Mouse (Mus musculus) hindbrain, embryonic 13.5 days (tissue): ENCODE data around the gene Pgp. TPM values are rescaled to one million over a fixed set of nuclear protein-coding genes. Genes with fewer than 3 reads are reported as not detected.
A peak's percentile ranks its signal among the peaks of the same experiment; 100 is the strongest.

Source experiments
- ATAC-seq: fragments of 200-750 bp; cut with Nextera tagmentation; 2 replicates; pipeline ENCODE4 v1.8.0; 2017; ENCODE audit warnings: moderate TSS enrichment; ENCODE audit not compliant: low FRiP score
- H3K27ac ChIP-seq: fragments of 300-500 bp; sonication (generic); 2 replicates; pipeline ENCODE4 v1.5.1; 2015; ENCODE audit warnings: inconsistent platforms, mild to moderate bottlenecking, moderate library complexity
- H3K27me3 ChIP-seq: fragments of 300-500 bp; sonication (generic); 2 replicates; pipeline ENCODE4 v1.6.1; 2015; ENCODE audit warnings: mild to moderate bottlenecking, inconsistent platforms
- H3K36me3 ChIP-seq: fragments of 300-500 bp; sonication (generic); 2 replicates; pipeline ENCODE4 v1.6.1; 2015; ENCODE audit warnings: mild to moderate bottlenecking, inconsistent platforms
- H3K4me1 ChIP-seq: fragments of 300-500 bp; sonication (generic); replicated peaks from 2 replicates; pipeline ENCODE4 v1.6.1; 2015; ENCODE audit warnings: inconsistent platforms
- H3K4me2 ChIP-seq: fragments of 300-500 bp; sonication (generic); 2 replicates; pipeline ENCODE4 v1.6.1; 2015; ENCODE audit warnings: inconsistent platforms, mild to moderate bottlenecking, moderate library complexity
- H3K4me3 ChIP-seq: fragments of 300-500 bp; sonication (generic); 2 replicates; pipeline ENCODE4 v1.5.1; 2015; ENCODE audit warnings: mild to moderate bottlenecking, inconsistent platforms
- H3K9ac ChIP-seq: fragments of 300-500 bp; sonication (generic); 2 replicates; pipeline ENCODE4 v1.6.1; 2015; ENCODE audit warnings: mild to moderate bottlenecking, inconsistent platforms
- H3K9me3 ChIP-seq: fragments of 300-500 bp; sonication (generic); 2 replicates; pipeline ENCODE4 v1.6.1; 2016; ENCODE audit warnings: inconsistent platforms
- WGBS: fragments of 180-500 bp; shearing (Covaris S2); methylation state at CpG from one replicate; pipeline ENCODE4 v1.1.7; 2015; 5-methylcytosine and 5-hydroxymethylcytosine counted together
- polyA plus RNA-seq: library from polyadenylated mRNA; unstranded; fragments of >200 nt; fragmentation: Nextera tagmentation; extraction: Ambion mirVana; gene quantifications from 2 replicates; pipeline ENCODE4 v1.2.1, GENCODE M21; 2015

Pgp gene
- polyA plus RNA-seq, 1 experiment from 2014 or later: 56.9 TPM

DNA sequence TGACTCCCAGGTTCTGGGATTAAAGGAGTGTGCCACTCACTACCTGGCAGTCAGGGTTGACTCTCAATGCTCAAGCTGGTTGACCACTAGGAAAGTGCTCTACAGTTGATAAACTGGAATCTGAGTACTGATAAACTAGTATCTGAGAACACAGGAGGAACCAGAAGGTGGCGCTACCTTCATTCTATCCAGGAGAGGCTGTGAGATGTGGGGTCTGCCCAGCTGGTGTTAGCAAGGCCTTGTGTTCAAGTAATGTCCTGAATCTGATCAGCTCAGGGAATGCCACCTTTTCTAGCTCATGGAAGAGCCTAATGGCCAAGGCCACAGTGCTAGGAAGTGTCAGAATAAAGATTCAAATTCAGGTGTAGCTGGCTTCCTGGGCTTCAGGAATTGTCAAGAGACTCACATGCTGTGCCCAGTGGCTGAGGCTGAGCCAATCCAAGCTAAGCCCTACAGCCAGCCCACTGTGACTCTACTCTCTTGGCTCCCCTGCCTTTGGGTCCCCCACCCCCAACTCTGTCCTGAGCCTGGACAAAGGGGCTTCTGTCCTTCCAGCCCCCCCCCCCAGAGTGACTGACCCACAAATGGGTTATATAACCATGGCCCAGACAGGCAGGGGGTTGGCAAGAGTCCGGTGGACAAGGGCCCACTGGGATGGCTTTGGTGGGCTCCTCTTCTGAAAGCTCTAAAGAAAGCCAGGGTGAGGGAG, 24.6 kb downstream of the Pgp start:
- 0 out of 2 replicates have a peak overlapping the region, but pooled peaks have one; percentile 29 for H3K9ac ChIP-seq
- no peak overlapping the region for H3K4me2 ChIP-seq
- H3K9me3 ChIP-seq: no peaks in the 10 kb centered on the region
- H3K36me3 ChIP-seq: peaks cover 45% of the 10 kb centered on the region
- no peaks in the 10 kb centered on the region for H3K27me3 ChIP-seq
- no peak overlapping the region for H3K4me3 ChIP-seq
- WGBS: 29% methylated on average over 2 of the region's 2 CpGs
- no peak for ATAC-seq
- H3K4me1 ChIP-seq: peaks cover 34% of the 10 kb centered on the region
- peak overlapping the region; percentile 18; the same call in 1 of the 2 replicates for H3K27ac ChIP-seq

DNA sequence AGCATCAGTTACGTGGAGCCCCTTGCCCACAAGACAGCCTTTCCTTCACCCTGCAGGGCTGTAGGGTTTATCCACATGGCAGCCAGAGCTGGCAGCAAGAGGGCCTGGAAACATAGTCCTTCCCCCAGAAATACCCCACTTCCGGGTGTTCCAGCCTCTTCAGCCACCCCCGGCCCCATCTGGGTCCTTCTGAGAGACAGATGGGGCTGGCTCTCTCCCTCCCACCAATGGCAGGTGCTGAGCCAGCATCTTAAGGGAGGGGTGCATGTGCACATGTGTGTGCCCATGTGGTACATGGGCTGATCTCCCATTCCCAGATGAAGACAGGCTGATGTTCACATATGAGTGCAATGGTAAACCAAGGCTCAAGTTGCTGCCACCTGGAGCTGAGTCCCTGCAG, 25.3 kb downstream of the Pgp start:
- Histone ChIP-seq H3K4me1 (peaks cover 27% of the 10 kb centered on the region), H3K9ac (peak overlapping the region; percentile 35; the same call in 1 of the 2 replicates), H3K4me2 (no peak overlapping the region), H3K27ac (peak overlapping the region; percentile 23; the same call in 1 of the 2 replicates), H3K36me3 (peaks cover 52% of the 10 kb centered on the region), H3K27me3 (no peaks in the 10 kb centered on the region), H3K4me3 (no peak overlapping the region), H3K9me3 (no peaks in the 10 kb centered on the region)
- no peak for ATAC-seq
- 84% methylated on average over 3 of the region's 3 CpGs for WGBS

DNA sequence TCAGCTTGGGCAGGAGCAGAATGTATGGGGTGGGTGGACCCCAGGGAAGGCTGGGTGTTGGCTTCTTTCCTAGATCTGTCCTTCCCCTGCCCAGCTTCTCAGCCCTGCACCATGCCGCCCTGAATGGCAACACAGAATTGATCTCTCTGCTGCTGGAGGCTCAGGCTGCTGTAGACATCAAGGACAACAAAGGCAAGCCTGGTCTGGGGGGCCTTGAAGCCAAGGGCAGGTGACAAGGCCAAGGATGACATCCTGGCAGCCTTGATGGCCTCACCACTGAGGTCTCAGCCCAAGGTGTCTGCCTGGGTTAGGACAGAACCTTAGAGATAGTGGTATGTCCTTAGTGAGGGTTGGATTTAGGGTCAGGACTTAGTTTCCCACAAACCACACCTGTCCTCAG, 25.8 kb downstream of the Pgp start:
- Histone ChIP-seq H3K9me3 (no peaks in the 10 kb centered on the region), H3K4me3 (no peak overlapping the region), H3K9ac (peak overlapping the region; percentile 39; the same call in 1 of the 2 replicates), H3K27ac (peak overlapping the region; percentile 23; the same call in 1 of the 2 replicates), H3K27me3 (no peaks in the 10 kb centered on the region), H3K36me3 (peaks cover 58% of the 10 kb centered on the region), H3K4me1 (peaks cover 22% of the 10 kb centered on the region), H3K4me2 (no peak overlapping the region)
- ATAC-seq: no peak
- WGBS: 75% methylated on average over 1 of the region's 1 CpGs

DNA sequence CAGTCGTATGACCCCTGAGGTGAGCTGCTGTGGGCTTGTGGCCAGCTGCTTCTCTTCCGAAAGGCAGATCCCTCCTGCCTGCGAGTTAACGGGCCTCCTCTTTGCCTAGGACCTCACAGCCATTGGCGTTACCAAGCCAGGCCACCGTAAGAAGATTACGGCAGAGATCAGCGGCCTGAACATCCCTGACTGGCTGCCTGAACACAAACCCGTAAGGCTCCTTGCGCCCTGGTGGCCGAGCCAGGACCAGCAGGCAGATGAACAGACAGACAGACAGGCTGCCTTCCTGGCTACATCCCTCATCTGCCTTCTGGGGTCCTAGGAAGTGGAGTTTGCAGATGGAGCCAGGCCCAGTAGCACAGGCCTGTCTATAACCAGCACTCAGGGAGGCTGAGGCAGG, 32.0 kb downstream of the Pgp start:
- Histone ChIP-seq H3K9me3 (no peaks in the 10 kb centered on the region), H3K27ac (no peak overlapping the region), H3K4me1 (peaks cover 18% of the 10 kb centered on the region), H3K4me2 (no peak overlapping the region), H3K27me3 (no peaks in the 10 kb centered on the region), H3K9ac (no peak overlapping the region), H3K36me3 (peaks cover 99% of the 10 kb centered on the region), H3K4me3 (no peak overlapping the region)
- ATAC-seq: no peak
- 58% methylated on average over 11 of the region's 11 CpGs for WGBS

DNA sequence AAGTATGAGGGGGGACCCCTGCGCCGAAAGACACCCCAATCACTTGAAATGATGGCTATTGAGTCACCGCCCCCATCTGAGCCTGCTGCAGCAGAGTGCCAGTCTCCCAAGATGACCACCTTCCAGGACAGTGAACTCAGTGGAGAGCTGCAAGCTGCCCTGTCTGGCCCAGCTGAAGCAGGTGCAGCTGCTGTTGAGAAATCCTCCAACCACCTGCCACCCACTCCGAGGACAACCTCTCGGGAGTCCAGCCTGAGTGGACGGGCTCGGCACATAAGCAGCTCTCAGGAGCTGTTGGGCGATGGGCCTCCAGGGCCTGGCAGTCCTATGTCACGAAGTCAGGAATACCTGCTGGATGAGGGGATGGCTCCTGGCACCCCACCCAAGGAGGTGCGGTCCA, 33.9 kb downstream of the Pgp start:
- ATAC-seq: no peak
- WGBS: 96% methylated on average over 10 of the region's 10 CpGs
- Histone ChIP-seq H3K4me3 (no peak overlapping the region), H3K36me3 (peaks cover 99% of the 10 kb centered on the region), H3K27me3 (no peaks in the 10 kb centered on the region), H3K9ac (no peak overlapping the region), H3K4me1 (peaks cover 19% of the 10 kb centered on the region), H3K4me2 (no peak overlapping the region), H3K27ac (no peak overlapping the region), H3K9me3 (no peaks in the 10 kb centered on the region)

DNA sequence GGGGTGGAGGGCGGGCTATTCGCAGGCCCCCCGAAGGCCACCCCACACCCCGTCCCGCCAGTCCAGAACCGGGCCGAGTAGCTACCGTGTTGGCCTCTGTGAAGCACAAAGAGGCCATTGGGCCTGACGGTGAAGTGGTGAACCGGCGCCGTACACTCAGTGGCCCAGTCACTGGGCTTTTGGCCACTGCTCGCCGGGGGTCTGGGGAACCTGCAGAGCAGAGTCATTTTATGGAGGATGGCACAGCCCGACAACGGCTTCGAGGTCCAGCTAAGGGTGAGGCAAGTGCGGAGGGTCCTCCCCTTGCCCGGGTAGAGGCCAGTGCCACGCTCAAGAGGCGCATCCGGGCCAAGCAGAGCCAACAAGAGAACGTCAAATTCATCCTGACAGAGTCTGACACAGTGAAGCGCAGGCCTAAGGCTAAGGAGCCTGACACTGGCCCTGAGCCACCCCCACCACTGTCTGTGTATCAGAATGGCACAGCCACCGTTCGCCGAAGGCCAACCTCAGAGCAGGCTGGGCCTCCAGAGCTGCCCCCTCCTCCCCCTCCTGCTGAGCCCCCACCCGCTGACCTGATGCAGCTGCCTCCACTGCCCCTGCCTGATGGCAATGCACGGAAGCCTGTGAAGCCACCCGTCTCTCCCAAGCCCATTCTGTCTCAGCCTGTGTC, 35.2 kb downstream of the Pgp start:
- H3K36me3 ChIP-seq: peaks cover 99% of the 10 kb centered on the region
- H3K9me3 ChIP-seq: no peaks in the 10 kb centered on the region
- no peaks in the 10 kb centered on the region for H3K27me3 ChIP-seq
- no peak overlapping the region for H3K4me3 ChIP-seq
- H3K4me2 ChIP-seq: no peak overlapping the region
- peak overlapping the region; percentile 36; the same call in 1 of the 2 replicates for H3K9ac ChIP-seq
- WGBS: 88% methylated on average over 30 of the region's 30 CpGs
- H3K27ac ChIP-seq: no peak overlapping the region; the same call in 1 of the 2 replicates
- no peak for ATAC-seq
- peaks cover 19% of the 10 kb centered on the region for H3K4me1 ChIP-seq

DNA sequence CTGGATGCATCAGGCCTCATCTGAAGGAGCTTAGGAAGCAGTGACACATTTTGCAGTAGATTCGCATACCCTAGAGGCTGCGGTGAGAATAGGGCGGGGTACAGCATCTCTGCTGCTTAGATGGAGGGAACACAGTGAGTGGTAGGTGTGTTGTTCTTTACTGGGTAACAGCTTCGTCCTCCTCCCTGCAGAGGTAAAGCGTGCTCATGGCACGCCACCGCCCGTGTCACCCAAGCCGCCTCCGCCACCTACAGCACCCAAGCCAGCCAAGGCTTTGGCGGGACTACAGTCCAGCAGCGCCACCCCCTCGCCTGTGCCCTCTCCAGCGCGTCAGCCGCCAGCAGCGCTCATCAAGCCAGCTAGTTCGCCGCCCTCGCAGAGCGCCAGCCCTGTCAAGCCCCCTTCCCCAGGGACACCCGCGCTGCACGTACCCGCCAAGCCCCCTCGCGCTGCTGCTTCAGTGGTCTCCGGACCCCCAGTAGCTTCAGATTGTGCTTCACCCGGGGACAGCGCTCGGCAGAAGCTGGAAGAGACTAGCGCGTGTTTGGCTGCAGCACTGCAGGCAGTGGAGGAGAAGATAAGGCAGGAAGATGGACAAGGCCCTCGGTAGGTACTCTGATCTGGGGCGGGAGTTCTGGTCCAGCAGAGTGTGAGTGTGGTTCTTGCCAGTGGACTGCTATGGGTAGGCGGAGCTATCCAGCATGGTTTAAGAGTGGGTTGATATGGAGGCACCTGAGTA, 36.3 kb downstream of the Pgp start:
- Histone ChIP-seq H3K9ac (peak overlapping the region; percentile 36), H3K27ac (peak overlapping the region; percentile 69), H3K4me2 (0 out of 2 replicates have a peak overlapping the region, but pooled peaks have one; percentile 8), H3K4me3 (0 out of 2 replicates have a peak overlapping the region, but pooled peaks have one; percentile 2), H3K27me3 (no peaks in the 10 kb centered on the region), H3K4me1 (peaks cover 19% of the 10 kb centered on the region), H3K9me3 (no peaks in the 10 kb centered on the region), H3K36me3 (peaks cover 99% of the 10 kb centered on the region)
- 0 out of 2 replicates have a peak, but pooled peaks have one; percentile 5 for ATAC-seq
- WGBS: 29% methylated on average over 36 of the region's 36 CpGs

DNA sequence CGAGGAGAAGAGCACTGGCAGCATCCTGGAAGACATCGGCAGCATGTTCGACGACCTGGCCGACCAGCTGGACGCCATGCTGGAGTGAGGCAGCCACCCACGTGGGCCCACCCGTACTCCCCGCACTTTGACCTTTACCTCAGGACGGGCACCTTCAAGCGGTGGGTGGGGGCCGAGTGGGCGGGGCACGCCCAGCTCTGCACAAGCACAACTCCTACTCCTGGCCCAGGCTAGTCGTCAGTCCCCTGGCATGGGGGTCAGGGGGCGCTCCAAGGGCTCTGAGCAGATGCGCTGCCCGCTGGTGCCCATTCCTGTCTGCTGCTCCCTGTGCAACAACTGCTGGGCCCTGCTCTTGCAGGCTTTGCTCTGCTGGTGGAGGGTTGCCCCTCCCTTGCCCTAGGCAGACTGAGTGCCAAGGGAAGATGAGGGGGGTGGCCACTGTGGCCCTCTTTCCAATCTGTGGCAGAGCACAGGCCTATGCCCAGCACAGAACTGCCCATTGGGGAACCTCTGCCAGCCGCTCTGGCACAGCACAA, 37.0 kb downstream of the Pgp start:
- H3K9ac ChIP-seq: peak overlapping the region; percentile 19
- no peak overlapping the region for H3K4me3 ChIP-seq
- peaks cover 19% of the 10 kb centered on the region for H3K4me1 ChIP-seq

DNA sequence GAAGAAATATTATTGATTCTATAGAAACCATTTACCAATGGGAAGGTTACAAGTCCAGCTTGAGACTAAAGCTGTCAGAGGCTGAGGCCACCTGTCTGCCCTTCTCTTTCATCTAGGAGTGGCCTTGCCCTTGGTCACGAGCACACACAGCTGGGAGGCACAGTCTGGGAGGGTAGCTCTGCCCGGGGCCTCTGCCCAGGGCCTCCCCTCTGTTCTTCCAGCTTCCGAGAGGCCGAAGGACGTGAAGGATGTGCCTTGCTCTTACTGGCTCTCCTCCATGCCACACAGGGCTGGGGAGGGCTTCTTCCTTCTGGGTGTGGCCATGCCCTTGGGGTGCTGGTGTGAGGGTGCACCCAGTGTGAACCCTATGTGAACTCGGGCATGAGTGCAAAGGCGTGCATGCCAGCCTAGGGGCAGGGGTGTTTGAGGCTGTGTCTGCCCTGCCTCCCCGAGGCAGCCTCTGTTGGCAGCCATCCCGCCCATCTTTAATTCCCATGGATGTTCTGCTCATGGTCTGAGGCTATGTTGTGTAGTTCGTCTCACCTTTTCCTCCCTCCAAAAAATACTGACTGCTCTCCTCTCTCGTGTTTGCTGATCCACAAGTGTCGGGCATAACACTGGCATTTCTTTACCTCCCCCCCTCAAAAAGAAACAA, 37.7 kb downstream of the Pgp start:
- 80% methylated on average over 12 of the region's 12 CpGs for WGBS
- ATAC-seq: no peak
- Histone ChIP-seq H3K36me3 (peaks cover 97% of the 10 kb centered on the region), H3K4me1 (peaks cover 19% of the 10 kb centered on the region), H3K27me3 (no peaks in the 10 kb centered on the region), H3K4me3 (no peak overlapping the region), H3K4me2 (no peak overlapping the region), H3K9ac (no peak overlapping the region), H3K27ac (no peak overlapping the region), H3K9me3 (no peaks in the 10 kb centered on the region)

More for the DNA sequence above, 37.0 kb downstream of the Pgp start:
- Histone ChIP-seq H3K27me3 (no peaks in the 10 kb centered on the region), H3K4me2 (no peak overlapping the region), H3K36me3 (peaks cover 99% of the 10 kb centered on the region), H3K9me3 (no peaks in the 10 kb centered on the region), H3K27ac (peak overlapping the region; percentile 69; the same call in 1 of the 2 replicates)
- 0 out of 2 replicates have a peak, but pooled peaks have one; percentile 8 for ATAC-seq
- WGBS: 54% methylated on average over 18 of the region's 19 CpGs

DNA sequence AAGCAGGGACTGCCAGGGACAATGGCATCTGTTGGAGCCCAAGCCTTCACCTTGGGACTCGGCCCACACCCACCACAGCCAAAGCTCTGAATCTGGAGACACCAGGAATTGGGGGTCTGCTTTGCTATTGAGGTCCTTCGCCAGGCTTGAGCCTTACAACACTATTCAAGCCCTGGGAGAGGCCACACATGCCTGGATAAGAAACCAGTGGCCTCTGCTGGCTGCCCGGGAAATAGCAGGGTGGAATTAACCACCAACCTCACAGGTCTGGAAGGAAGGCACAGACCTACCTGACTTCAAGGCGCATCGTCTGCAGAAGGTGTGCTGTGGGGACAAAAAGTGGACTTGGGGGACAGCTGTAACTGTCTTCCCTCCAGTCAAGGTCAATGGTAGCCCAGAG, 43.4 kb downstream of the Pgp start:
- Histone ChIP-seq H3K4me3 (no peak overlapping the region), H3K9me3 (no peaks in the 10 kb centered on the region), H3K27ac (no peak overlapping the region), H3K4me2 (no peak overlapping the region), H3K9ac (0 out of 2 replicates have a peak overlapping the region, but pooled peaks have one; percentile 9), H3K36me3 (peaks cover 92% of the 10 kb centered on the region), H3K27me3 (no peaks in the 10 kb centered on the region), H3K4me1 (0 out of 2 replicates have a peak, but pooled peaks cover 3% of the 10 kb centered on the region)
- peak; percentile 49; the same call in 1 of the 2 replicates for ATAC-seq
- 57% methylated on average over 5 of the region's 5 CpGs for WGBS
